Mouse (Mus musculus): Measurements from ENCODE around the gene Klf11.
"Not testable (repeated sequence)": the region's sequence is repeated elsewhere in the genome, so short reads cannot be mapped to it uniquely, and the experiment has no call there.

Klf11 gene

GRCm38 (mm10) chr12:24699578-24699977 is 48.5 kb downstream of the Klf11 start:
- no peak for DNase-seq (ENCODE audit: extremely low read depth, low read depth, low spot score)

- DNase-seq (ENCODE audit: extremely low read depth, low read depth, low spot score): not testable (repeated sequence)
Observed at GRCm38 (mm10) chr12:24701621-24702020, 50.5 kb downstream of the Klf11 start.

DNA sequence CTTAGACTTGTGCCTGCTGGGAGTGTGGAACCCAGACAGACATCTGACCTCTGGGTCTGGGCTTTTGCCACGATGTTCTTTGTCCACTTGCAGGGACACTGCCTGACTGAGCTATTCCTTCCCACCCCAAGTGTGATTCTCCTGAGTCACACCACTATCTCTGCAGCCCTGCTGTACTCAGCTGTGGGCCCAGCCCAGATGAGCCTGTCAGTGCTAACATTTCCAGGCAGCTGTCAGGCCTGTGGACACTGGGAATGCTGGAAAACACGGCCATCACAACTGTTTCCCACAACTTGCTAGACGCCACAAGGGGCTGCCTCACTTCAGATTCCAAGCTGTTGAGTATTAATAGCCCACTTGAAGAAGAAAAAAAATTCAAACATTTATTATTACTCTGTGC is 51.9 kb downstream of the Klf11 start:
- DNase-seq (ENCODE audit: extremely low read depth, low read depth, low spot score): no peak

DNA sequence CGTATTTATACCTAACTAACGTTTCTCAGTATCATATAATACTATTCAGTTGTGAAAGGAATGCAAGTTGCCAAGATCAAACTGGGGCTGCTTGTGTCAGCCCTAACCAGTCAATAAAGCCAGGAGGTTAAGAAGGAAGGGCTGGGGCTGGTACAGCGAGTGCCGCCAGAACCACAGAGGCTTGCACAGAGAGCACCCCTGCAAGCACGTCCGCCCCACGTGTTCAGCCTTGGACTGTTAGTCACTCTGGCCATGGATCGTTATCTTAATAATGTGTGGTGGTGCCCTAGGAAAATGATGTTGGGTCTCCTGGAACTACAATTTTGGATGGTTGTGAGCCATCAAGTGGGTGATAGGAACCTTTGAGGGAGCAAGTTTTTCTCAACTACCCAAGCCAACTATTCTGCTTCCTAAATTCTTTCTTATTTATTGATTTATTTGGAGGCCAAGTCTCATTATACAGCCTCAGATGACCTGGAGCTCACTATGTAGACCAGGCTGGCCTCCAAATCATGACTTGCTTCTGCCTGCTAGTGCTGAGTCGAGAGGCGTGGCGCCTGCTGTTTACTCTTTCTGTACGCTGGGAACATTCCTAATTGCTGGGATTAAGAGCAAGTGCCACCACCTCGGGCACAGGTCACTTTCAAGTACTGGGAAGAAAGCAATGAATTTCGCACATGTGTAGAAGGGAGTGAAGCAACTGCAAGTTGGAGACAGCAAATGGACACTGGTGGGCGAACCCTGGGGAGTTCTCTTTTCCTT is 54.6 kb downstream of the Klf11 start:
- DNase-seq (ENCODE audit: extremely low read depth, low read depth, low spot score): peak; percentile 84

DNA sequence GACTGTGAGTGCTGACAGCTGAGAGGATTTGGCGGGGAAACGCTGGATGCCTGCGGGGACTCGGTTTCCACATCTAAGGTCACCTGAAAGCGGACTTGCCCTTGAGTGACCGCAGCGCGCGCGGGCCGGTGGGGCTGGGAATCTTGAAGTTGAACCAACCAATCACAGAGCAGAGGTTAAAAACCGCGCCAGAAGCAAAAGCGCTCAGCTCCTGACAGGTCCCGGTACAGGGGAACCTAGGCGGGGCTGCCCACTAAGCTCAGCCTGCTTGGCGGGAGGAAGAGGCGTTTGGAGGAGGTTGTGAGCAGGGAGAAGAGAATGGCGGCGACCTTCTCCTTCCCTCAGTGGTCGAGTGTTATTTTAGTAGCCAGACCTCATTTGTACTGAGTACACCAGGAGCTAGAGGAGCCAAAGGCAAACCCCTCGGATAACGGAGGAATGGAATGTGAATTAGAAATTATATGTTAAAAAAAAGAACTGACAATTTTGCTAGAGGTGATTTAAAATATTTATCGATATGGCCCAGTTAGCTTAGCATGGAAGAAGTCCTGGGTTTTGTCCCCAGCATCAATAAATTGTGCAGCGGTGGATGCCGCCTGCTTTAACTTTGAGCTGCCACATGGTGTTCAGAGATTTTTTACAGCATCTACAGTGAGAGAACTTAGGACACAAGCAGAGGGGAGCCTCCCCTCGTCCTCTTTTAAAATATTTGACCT is 55.8 kb downstream of the Klf11 start:
- no peak for DNase-seq (ENCODE audit: extremely low read depth, low read depth, low spot score)

- no peak for DNase-seq (ENCODE audit: extremely low read depth, low read depth, low spot score)
Observed at GRCm38 (mm10) chr12:24707480-24707802, 56.4 kb downstream of the Klf11 start.

- no peak for DNase-seq (ENCODE audit: extremely low read depth, low read depth, low spot score)
Observed at GRCm38 (mm10) chr12:24707954-24708823, 57.1 kb downstream of the Klf11 start, which contains the start of gene Rrm2. Rrm2 (plus strand) TSS chr12:24708241.

GRCm38 (mm10) chr12:24708824-24709218 is 57.7 kb downstream of the Klf11 start:
- DNase-seq (ENCODE audit: extremely low read depth, low read depth, low spot score): no peak

DNA sequence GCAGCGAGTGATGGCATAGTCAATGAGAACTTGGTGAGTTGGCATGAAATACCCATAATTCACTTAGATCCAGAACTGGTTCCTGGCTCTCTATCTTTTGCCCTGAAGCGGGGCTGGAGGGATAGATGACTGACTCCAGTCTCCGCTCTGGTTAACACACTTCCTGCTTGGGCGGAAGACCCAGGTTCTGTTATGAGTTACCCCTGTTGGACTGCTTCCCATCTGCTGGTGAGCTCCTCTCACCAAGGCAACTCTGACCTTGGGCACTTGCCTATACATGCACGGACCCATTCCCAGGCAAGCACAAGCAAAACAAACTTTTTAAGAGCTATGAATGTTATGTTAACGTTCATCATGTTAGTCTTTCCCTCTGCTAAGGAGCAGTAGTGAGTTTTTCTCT is 58.3 kb downstream of the Klf11 start:
- no peak for DNase-seq (ENCODE audit: extremely low read depth, low read depth, low spot score)

DNA sequence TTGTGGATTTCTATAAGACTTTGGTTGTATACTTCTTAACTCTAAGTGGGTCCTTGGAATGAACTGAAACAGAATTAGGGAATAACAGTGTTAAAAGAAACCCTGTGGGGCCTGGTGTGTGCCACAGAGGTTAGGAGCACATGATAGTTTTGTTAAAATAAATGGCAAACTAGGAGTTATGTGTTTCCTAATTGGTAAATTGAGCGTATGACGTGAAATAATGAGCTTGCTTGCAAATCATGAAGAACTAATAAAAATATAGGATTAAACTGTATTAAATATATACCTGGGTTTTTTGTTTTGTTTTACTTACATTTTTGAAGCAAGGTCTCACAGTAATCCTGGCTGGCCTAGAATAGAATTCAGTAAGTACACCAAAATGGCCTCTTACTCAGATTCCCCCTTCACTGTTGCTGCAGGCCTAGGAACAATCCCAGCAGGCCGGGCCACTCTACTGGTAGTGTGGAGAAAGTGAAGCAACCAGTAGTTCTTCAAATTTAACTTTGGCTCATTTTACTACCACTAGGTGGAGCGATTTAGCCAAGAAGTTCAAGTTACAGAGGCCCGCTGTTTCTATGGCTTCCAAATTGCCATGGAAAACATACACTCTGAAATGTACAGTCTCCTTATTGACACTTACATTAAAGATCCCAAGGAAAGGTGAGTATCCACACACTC is 58.9 kb downstream of the Klf11 start:
- DNase-seq (ENCODE audit: extremely low read depth, low read depth, low spot score): no peak

DNA sequence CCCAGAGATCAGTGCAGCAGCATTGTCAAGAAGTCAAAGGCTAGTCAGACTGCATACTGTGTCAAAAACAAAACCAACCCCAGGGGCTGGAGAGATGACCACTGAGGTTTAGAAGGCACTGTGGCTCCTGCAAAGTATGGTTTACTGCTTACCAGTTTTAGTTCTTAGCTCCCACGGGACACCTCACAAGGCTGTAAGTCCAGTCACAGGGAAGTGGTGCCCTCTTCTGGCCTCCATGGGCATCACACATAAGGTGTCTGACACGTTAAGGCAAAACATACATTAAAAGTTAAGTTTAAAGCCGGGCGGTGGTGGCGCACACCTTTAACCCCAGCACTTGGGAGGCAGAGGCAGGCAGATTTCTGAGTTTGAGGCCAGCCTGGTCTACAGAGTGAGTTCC is 59.6 kb downstream of the Klf11 start:
- DNase-seq (ENCODE audit: extremely low read depth, low read depth, low spot score): no peak
